Comparison of ENCODE assay signal across 8 mouse cellular contexts in genomic region chr6:87152461-87153230, GRCm38 (mm10). TPM values are rescaled to one million over a fixed set of nuclear protein-coding genes. Genes with fewer than 3 reads are reported as not detected.
DNase-seq lines count a peak whose midpoint lies in the region; ATAC-seq and TF ChIP-seq lines count a peak whose summit lies in the region.

No protein-coding gene starts in this region.

- no peak for TF ChIP-seq CTCF in CH12.LX (conservative IDR thresholded peaks at IDR 0.05 in 1 of 2, IDR thresholded peaks at IDR 0.05 in 1 of 2; ENCODE audit: low read depth in 2 of 2, low read length in 2 of 2)
- no peak for TF ChIP-seq CTCF in left cerebral cortex, adult 2 months (IDR thresholded peaks at IDR 0.05)

- peak overlapping the region in 2 of 3 experiments; percentile 2 to 44 for H3K4me3 ChIP-seq in CH12.LX (replicated peaks in 1 of 3; ENCODE audit: low read depth in 2 of 3, low read length in 2 of 3, poor library complexity in 1 of 3)
- H3K4me3 ChIP-seq in limb, embryonic 10.5 days: no peak overlapping the region
- no peak overlapping the region for H3K4me3 ChIP-seq in left cerebral cortex, adult 2 months
- H3K4me3 ChIP-seq in neural tube, embryonic 15.5 days (replicated peaks): no peak overlapping the region

- H3K9me3 ChIP-seq in CH12.LX (replicated peaks; ENCODE audit: low read length): no peaks in the 10 kb centered on the region
- H3K9me3 ChIP-seq in limb, embryonic 10.5 days (replicated peaks): no peaks in the 10 kb centered on the region
- no peaks in the 10 kb centered on the region for H3K9me3 ChIP-seq in neural tube, embryonic 15.5 days (replicated peaks)

- no peaks in the 10 kb centered on the region for H3K36me3 ChIP-seq in CH12.LX (replicated peaks in 1 of 2; ENCODE audit: control insufficient read depth in 1 of 2, insufficient read depth in 1 of 2, low read length in 1 of 2)
- H3K36me3 ChIP-seq in limb, embryonic 10.5 days: peaks cover 7% of the 10 kb centered on the region
- H3K36me3 ChIP-seq in neural tube, embryonic 15.5 days: no peaks in the 10 kb centered on the region

- TF ChIP-seq POLR2A in CH12.LX (IDR thresholded peaks at IDR 0.05; ENCODE audit: low read depth, low read length): peak; percentile 60; the same call in 1 of the 2 replicates

- peak; percentile 56; the same call in 1 of the 2 replicates for ATAC-seq in erythroblast, adult 5-6 weeks (replicated peaks; ENCODE audit: low FRiP score, poor library complexity, severe bottlenecking)
- ATAC-seq in neural tube, embryonic 15.5 days (ENCODE audit: low FRiP score): no peak

- peaks cover 14 to 31% of the 10 kb centered on the region in 2 experiments for H3K4me1 ChIP-seq in CH12.LX (ENCODE audit: control insufficient read depth in 1 of 2, insufficient read depth in 2 of 2)
- peaks cover 31% of the 10 kb centered on the region for H3K4me1 ChIP-seq in limb, embryonic 10.5 days
- no peaks in the 10 kb centered on the region for H3K4me1 ChIP-seq in neural tube, embryonic 15.5 days

- peak; percentile 77 for TF ChIP-seq EP300 in CH12.LX (IDR thresholded peaks at IDR 0.05; ENCODE audit: low read length)

- peak overlapping the region; percentile 53 for H3K9ac ChIP-seq in CH12.LX (ENCODE audit: insufficient read depth, low read depth)
- H3K9ac ChIP-seq in neural tube, embryonic 15.5 days (replicated peaks): no peak overlapping the region

- no peak; the same call in none of the 2 replicates for TF ChIP-seq RAD21 in CH12.LX (IDR thresholded peaks at IDR 0.05; ENCODE audit: low read depth, low read length)

- 77% methylated on average over 21 of the region's 21 CpGs for WGBS in limb, embryonic 10.5 days
- WGBS in neural tube, embryonic 15.5 days: 78% methylated on average over 21 of the region's 21 CpGs

- no peaks in the 10 kb centered on the region for H3K79me2 ChIP-seq in CH12.LX (replicated peaks; ENCODE audit: control insufficient read depth, extremely low read depth, insufficient read depth, poor library complexity, severe bottlenecking)

- DNase-seq in CH12.LX (ENCODE audit: extremely low read depth) (peak; percentile 96), MN1 (ENCODE audit: low spot score) (no peak)
- DNase-seq in limb, embryonic 10.5 days (ENCODE audit: low spot score): no peak
- peak; percentile 35 to 55 for DNase-seq in monocyte, adult 2 months (ENCODE audit: low read depth in 1 of 2, low spot score in 2 of 2)
- no peak for DNase-seq in left cerebral cortex, adult 2 months (ENCODE audit: extremely low spot score in 1 of 2, low spot score in 2 of 2)
- no peak for DNase-seq in left cerebral cortex, adult 9 months (ENCODE audit: low spot score in 2 of 2)

- dilution Hi-C loops in CH12.LX (cut with MboI; ENCODE audit: extremely low pct_ligation_motif_present, extremely low pct_unique_long_range_greater_than_20kb, low sequenced_read_pairs): no loop called here

- intact Hi-C loops in left cerebral cortex, adult 2 months (cut with DNase I): no loop called here

- in situ Hi-C loops in CH12.LX (cut with MboI; ENCODE audit: low pct_ligation_motif_present, low pct_unique_long_range_greater_than_20kb, low sequenced_read_pairs): loop anchor here (25.0 kb wide), 1 partner anchor 410 kb away; no protein-coding TSS in a partner anchor

- H3K27ac ChIP-seq in CH12.LX (ENCODE audit: insufficient read depth, low read depth): peak overlapping the region; percentile 91
- peak overlapping the region; percentile 43 for H3K27ac ChIP-seq in limb, embryonic 10.5 days
- H3K27ac ChIP-seq in left cerebral cortex, adult 2 months: no peak overlapping the region
- no peak overlapping the region for H3K27ac ChIP-seq in neural tube, embryonic 15.5 days (replicated peaks)

- H3K27me3 ChIP-seq in CH12.LX (replicated peaks): no peaks in the 10 kb centered on the region
- H3K27me3 ChIP-seq in limb, embryonic 10.5 days (ENCODE audit: low read depth, poor library complexity, severe bottlenecking): no peaks in the 10 kb centered on the region
- no peaks in the 10 kb centered on the region for H3K27me3 ChIP-seq in neural tube, embryonic 15.5 days (replicated peaks)

- H3K4me2 ChIP-seq in CH12.LX (ENCODE audit: insufficient read depth, low read depth, poor library complexity, severe bottlenecking): peak overlapping the region; percentile 56
- no peak overlapping the region for H3K4me2 ChIP-seq in neural tube, embryonic 15.5 days

TF ChIP-seq in CH12.LX, 34 proteins besides CTCF, POLR2A, EP300 and RAD21:
- peak; percentile 74 for TF ChIP-seq RCOR1 (conservative IDR thresholded peaks at IDR 0.05; ENCODE audit: low read depth, low read length)
- TF ChIP-seq KAT2A (IDR thresholded peaks at IDR 0.05; ENCODE audit: insufficient replicate concordance, low read length): 0 out of 2 replicates have a peak, but pooled peaks have one; percentile 56
- TF ChIP-seq E2F4 (IDR thresholded peaks at IDR 0.05; ENCODE audit: insufficient replicate concordance, low read depth, low read length): no peak
- peak; percentile 63; the same call in 1 of the 2 replicates for TF ChIP-seq HCFC1 (IDR thresholded peaks at IDR 0.05; ENCODE audit: low read depth, low read length)
- peak; percentile 57 for TF ChIP-seq ZMIZ1 (IDR thresholded peaks at IDR 0.05; ENCODE audit: low read depth, low read length)
- peak; percentile 87 for TF ChIP-seq SIN3A (IDR thresholded peaks at IDR 0.05; ENCODE audit: low read length)
- peak; percentile 90 for TF ChIP-seq ETS1 (conservative IDR thresholded peaks at IDR 0.05; ENCODE audit: low read depth, low read length)
- no peak for TF ChIP-seq ZNF384 (IDR thresholded peaks at IDR 0.05; ENCODE audit: low read depth, low read length)
- peak; percentile 96 for TF ChIP-seq MAX (IDR thresholded peaks at IDR 0.05; ENCODE audit: low read length)
- TF ChIP-seq MYC (IDR thresholded peaks at IDR 0.05; ENCODE audit: low read depth, low read length): peak; percentile 87
- peak; percentile 81 for TF ChIP-seq UBTF (IDR thresholded peaks at IDR 0.05; ENCODE audit: low read depth, low read length)
- TF ChIP-seq NELFE (IDR thresholded peaks at IDR 0.05; ENCODE audit: low read depth, low read length): no peak; the same call in none of the 2 replicates
- TF ChIP-seq TCF12 (IDR thresholded peaks at IDR 0.05; ENCODE audit: low read depth, low read length): peak; percentile 80
- peak; percentile 51 for TF ChIP-seq ELF1 (IDR thresholded peaks at IDR 0.05; ENCODE audit: low read depth, low read length)
- 0 out of 2 replicates have a peak, but pooled peaks have one; percentile 27 for TF ChIP-seq JUND (conservative IDR thresholded peaks at IDR 0.05; ENCODE audit: low read depth, low read length)
- no peak for TF ChIP-seq PAX5 (IDR thresholded peaks at IDR 0.05; ENCODE audit: low read length)
- peak; percentile 76; the same call in 1 of the 2 replicates for TF ChIP-seq MAZ (IDR thresholded peaks at IDR 0.05; ENCODE audit: low read depth, low read length)
- no peak for TF ChIP-seq CHD1 (IDR thresholded peaks at IDR 0.05; ENCODE audit: low read depth, low read length)
- peak; percentile 37; the same call in 1 of the 2 replicates for TF ChIP-seq TBP (conservative IDR thresholded peaks at IDR 0.05; ENCODE audit: low read depth, low read length)
- peak; percentile 83 for TF ChIP-seq USF2 (conservative IDR thresholded peaks at IDR 0.05; ENCODE audit: low read depth, low read length)
- peak; percentile 56 for TF ChIP-seq CHD2 (IDR thresholded peaks at IDR 0.05; ENCODE audit: low read length)
- TF ChIP-seq MEF2A (IDR thresholded peaks at IDR 0.05; ENCODE audit: borderline replicate concordance, low read depth, low read length): peak; percentile 68
- peak; percentile 100 for TF ChIP-seq BHLHE40 (IDR thresholded peaks at IDR 0.05; ENCODE audit: low read depth, low read length)
- peak; percentile 49; the same call in 1 of the 2 replicates for TF ChIP-seq POLR2AphosphoS2 (IDR thresholded peaks at IDR 0.05; ENCODE audit: low read depth, low read length)
- TF ChIP-seq SMC3 (IDR thresholded peaks at IDR 0.05; ENCODE audit: low read depth, low read length): no peak; the same call in 1 of the 2 replicates
- TF ChIP-seq GABPA (IDR thresholded peaks at IDR 0.05; ENCODE audit: insufficient replicate concordance, low read depth, low read length): no peak
- TF ChIP-seq JUN (IDR thresholded peaks at IDR 0.05; ENCODE audit: insufficient read depth, low read depth, low read length): peak; percentile 40
- TF ChIP-seq USF1 (IDR thresholded peaks at IDR 0.05; ENCODE audit: low read depth, low read length): peak; percentile 90
- no peak for TF ChIP-seq NRF1 (IDR thresholded peaks at IDR 0.05; ENCODE audit: low read depth, low read length)
- no peak for TF ChIP-seq ZKSCAN1 (IDR thresholded peaks at IDR 0.05; ENCODE audit: borderline replicate concordance, low read depth, low read length)
- peak; percentile 47; the same call in 1 of the 2 replicates for TF ChIP-seq MAFK (IDR thresholded peaks at IDR 0.05; ENCODE audit: insufficient replicate concordance, low read length)
- TF ChIP-seq ZC3H11A (IDR thresholded peaks at IDR 0.05; ENCODE audit: low read depth, low read length): no peak
- peak; percentile 93; the same call in 1 of the 2 replicates for TF ChIP-seq MXI1 (IDR thresholded peaks at IDR 0.05; ENCODE audit: low read depth, low read length)
- TF ChIP-seq IRF4 (IDR thresholded peaks at IDR 0.05; ENCODE audit: low read depth, low read length): peak; percentile 87

RNA-seq across cellular contexts. Expression of gene D6Ertd527e, which starts 48.1 kb away (rescaled TPM):
- total RNA-seq in CH12.LX (2012; rRNA removed) (0.08 and 0.34 TPM in 2 replicates), CH12.LX (2014; rRNA removed) (not detected in 2 replicates)
- polyA plus RNA-seq in CH12.LX (2012; ENCODE audit: insufficient read length, low read depth): 0.10 TPM in 1 of 2 replicates, not detected in the other
- total RNA-seq in erythroblast, adult 5-6 weeks (2015; ENCODE audit: low replicate concordance): not detected in 2 replicates
- total RNA-seq in erythroblast, adult 5-6 weeks (2017; ENCODE audit: low replicate concordance): not detected in 2 replicates
- 0.18 and 0.33 TPM in 2 replicates for polyA plus RNA-seq in limb, embryonic 10.5 days (2016; fragmentation: Nextera tagmentation; extraction: Ambion mirVana)
- not detected for total RNA-seq in left cerebral cortex, adult 2 months (2021)
- polyA plus RNA-seq in neural tube, embryonic 15.5 days (2015; fragmentation: Nextera tagmentation; extraction: Ambion mirVana): 0.18 and 0.36 TPM in 2 replicates

Comparison
In these comparisons a context has a peak if more than half of its experiments do, and no peak if none do; other contexts are left out.
1. DNase-seq: peak in CH12.LX (single experiment) and monocyte, adult 2 months (2 of 2); none in limb, embryonic 10.5 days (single experiment), left cerebral cortex, adult 2 months (0 of 2), left cerebral cortex, adult 9 months (0 of 2) and MN1 (single experiment).
2. H3K27ac ChIP-seq: peak in CH12.LX (single experiment) and limb, embryonic 10.5 days (single experiment); none in left cerebral cortex, adult 2 months (single experiment) and neural tube, embryonic 15.5 days (single experiment).
3. H3K4me3 ChIP-seq: peak in CH12.LX (2 of 3); none in limb, embryonic 10.5 days (single experiment), left cerebral cortex, adult 2 months (single experiment) and neural tube, embryonic 15.5 days (single experiment).